Comparison of ENCODE assay signal across 8 mouse cellular contexts in the genomic region with DNA sequence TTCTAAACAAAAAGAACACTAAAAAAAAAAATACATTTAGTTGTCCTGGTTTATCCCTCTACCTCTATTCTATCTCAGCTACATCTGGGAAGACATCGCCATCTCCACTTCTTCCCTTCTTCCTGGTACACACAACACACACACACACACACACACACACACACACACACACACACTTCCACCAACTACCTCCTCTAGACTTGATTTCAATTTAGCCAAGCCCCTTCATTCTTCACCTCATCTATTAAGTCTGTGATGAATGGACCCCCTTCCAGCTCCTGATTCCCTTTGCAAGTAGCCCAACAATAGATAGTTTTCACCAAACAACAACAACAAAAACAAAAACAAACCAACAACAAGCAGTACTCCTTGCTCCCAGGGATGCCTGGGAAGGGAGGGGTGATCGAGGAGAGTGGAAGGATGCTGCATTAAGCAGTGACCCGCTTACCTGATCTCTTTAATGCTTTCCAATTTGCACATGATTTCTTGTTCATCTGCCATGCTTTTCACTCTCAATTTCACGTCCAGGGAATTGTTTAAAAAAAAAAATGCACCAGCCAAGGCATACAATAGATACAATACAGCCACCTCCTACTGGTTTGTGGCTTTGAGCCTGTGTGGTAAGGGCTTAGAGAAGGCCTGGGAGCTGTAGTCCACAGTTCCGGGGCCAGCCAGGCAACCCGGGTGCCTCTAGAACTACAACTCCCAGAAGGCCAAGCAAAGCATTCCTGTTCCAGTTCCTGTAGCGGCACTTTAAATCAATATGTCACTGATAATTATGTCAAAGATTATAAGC. TPM values are rescaled to one million over a fixed set of nuclear protein-coding genes. Genes with fewer than 3 reads are reported as not detected.
DNase-seq lines count a peak whose midpoint lies in the region; ATAC-seq and TF ChIP-seq lines count a peak whose summit lies in the region.

TSS of gene Zc4h2 (minus strand) at position 706 of the 796 bp plus-strand sequence.

- H3K9ac ChIP-seq in embryonic facial prominence, embryonic 14.5 days (ENCODE audit: low read depth, low read length), result peak within 1 kb of the TSS; percentile 52
- peak within 1 kb of the TSS; percentile 7; the same call in 1 of the 2 replicates for H3K9ac ChIP-seq in kidney, embryonic 14.5 days (ENCODE audit: low read depth, low read length)
- peak within 1 kb of the TSS; percentile 45 for H3K9ac ChIP-seq in limb, embryonic 14.5 days (ENCODE audit: low read depth, low read length, severe bottlenecking)
- H3K9ac ChIP-seq in midbrain, embryonic 16.5 days (ENCODE audit: low read depth, low read length), result peak within 1 kb of the TSS; percentile 63

- H3K27ac ChIP-seq in embryonic facial prominence, embryonic 14.5 days (replicated peaks; ENCODE audit: low read depth, low read length), result 0 out of 2 replicates have a peak within 1 kb of the TSS, but pooled peaks have one; percentile 45
- peak within 1 kb of the TSS; percentile 59; the same call in 1 of the 2 replicates for H3K27ac ChIP-seq in heart, embryonic 10.5 days
- no peak within 1 kb of the TSS for H3K27ac ChIP-seq in kidney, embryonic 14.5 days (ENCODE audit: low read depth, low read length)
- no peak within 1 kb of the TSS for H3K27ac ChIP-seq in limb, embryonic 14.5 days (replicated peaks; ENCODE audit: low read depth, low read length)
- peak within 1 kb of the TSS; percentile 80 for H3K27ac ChIP-seq in midbrain, embryonic 16.5 days (ENCODE audit: low read length)

- H3K4me2 ChIP-seq in embryonic facial prominence, embryonic 14.5 days (ENCODE audit: low read depth, low read length), result peak within 1 kb of the TSS; percentile 52
- peak within 1 kb of the TSS; percentile 36 for H3K4me2 ChIP-seq in kidney, embryonic 14.5 days (replicated peaks; ENCODE audit: low read depth, low read length)
- H3K4me2 ChIP-seq in limb, embryonic 14.5 days (replicated peaks; ENCODE audit: low read depth, low read length, severe bottlenecking), result peak within 1 kb of the TSS; percentile 45
- H3K4me2 ChIP-seq in midbrain, embryonic 16.5 days (ENCODE audit: low read length), result peak within 1 kb of the TSS; percentile 59

- WGBS in embryonic facial prominence, embryonic 14.5 days, result 14% methylated on average over 7 of the region's 7 CpGs
- 18% methylated on average over 7 of the region's 7 CpGs for WGBS in heart, embryonic 10.5 days
- WGBS in kidney, embryonic 14.5 days, result 24% methylated on average over 7 of the region's 7 CpGs
- 19% methylated on average over 7 of the region's 7 CpGs for WGBS in limb, embryonic 14.5 days
- WGBS in midbrain, embryonic 16.5 days, result 14% methylated on average over 7 of the region's 7 CpGs

- ATAC-seq in embryonic facial prominence, embryonic 14.5 days (ENCODE audit: low read depth), result peak; percentile 100
- peak; percentile 100 for ATAC-seq in kidney, embryonic 14.5 days (ENCODE audit: low FRiP score, low TSS enrichment)
- peak; percentile 97 for ATAC-seq in limb, embryonic 14.5 days (ENCODE audit: low FRiP score, low read depth)
- peak; percentile 100 for ATAC-seq in midbrain, embryonic 16.5 days

- H3K4me1 ChIP-seq in embryonic facial prominence, embryonic 14.5 days (ENCODE audit: control insufficient read depth, insufficient read depth, low read length), result no peaks in the 10 kb centered on the region
- no peaks in the 10 kb centered on the region for H3K4me1 ChIP-seq in heart, embryonic 10.5 days
- H3K4me1 ChIP-seq in kidney, embryonic 14.5 days (ENCODE audit: control insufficient read depth, insufficient read depth, low read length), result no peaks in the 10 kb centered on the region
- H3K4me1 ChIP-seq in limb, embryonic 14.5 days (ENCODE audit: control insufficient read depth, insufficient read depth, low read length), result no peaks in the 10 kb centered on the region
- H3K4me1 ChIP-seq in midbrain, embryonic 16.5 days (ENCODE audit: control insufficient read depth, insufficient read depth, low read length), result peaks cover 6% of the 10 kb centered on the region; the same call in 1 of the 2 replicates

- H3K9me3 ChIP-seq in embryonic facial prominence, embryonic 14.5 days (ENCODE audit: control insufficient read depth, low read length), result no peaks in the 10 kb centered on the region
- no peaks in the 10 kb centered on the region for H3K9me3 ChIP-seq in heart, embryonic 10.5 days
- H3K9me3 ChIP-seq in kidney, embryonic 14.5 days (ENCODE audit: control insufficient read depth, low read length), result no peaks in the 10 kb centered on the region
- no peaks in the 10 kb centered on the region for H3K9me3 ChIP-seq in limb, embryonic 14.5 days (ENCODE audit: control insufficient read depth, low read length)
- H3K9me3 ChIP-seq in midbrain, embryonic 16.5 days (replicated peaks; ENCODE audit: control insufficient read depth, low read length, poor library complexity, severe bottlenecking), result no peaks in the 10 kb centered on the region

- no peaks in the 10 kb centered on the region for H3K36me3 ChIP-seq in embryonic facial prominence, embryonic 14.5 days (ENCODE audit: control insufficient read depth, insufficient read depth, low read length)
- no peaks in the 10 kb centered on the region for H3K36me3 ChIP-seq in heart, embryonic 10.5 days
- no peaks in the 10 kb centered on the region for H3K36me3 ChIP-seq in kidney, embryonic 14.5 days (ENCODE audit: control insufficient read depth, insufficient read depth, low read length)
- H3K36me3 ChIP-seq in limb, embryonic 14.5 days (ENCODE audit: control insufficient read depth, insufficient read depth, low read length), result no peaks in the 10 kb centered on the region
- H3K36me3 ChIP-seq in midbrain, embryonic 16.5 days (ENCODE audit: control insufficient read depth, insufficient read depth, low read length), result no peaks in the 10 kb centered on the region

- no peaks in the 10 kb centered on the region for H3K27me3 ChIP-seq in embryonic facial prominence, embryonic 14.5 days (replicated peaks; ENCODE audit: control insufficient read depth, insufficient read depth, low read length)
- H3K27me3 ChIP-seq in heart, embryonic 10.5 days (ENCODE audit: insufficient read depth, poor library complexity, severe bottlenecking), result no peaks in the 10 kb centered on the region
- no peaks in the 10 kb centered on the region for H3K27me3 ChIP-seq in kidney, embryonic 14.5 days (ENCODE audit: control insufficient read depth, insufficient read depth, low read length)
- no peaks in the 10 kb centered on the region for H3K27me3 ChIP-seq in limb, embryonic 14.5 days (ENCODE audit: control insufficient read depth, insufficient read depth, low read length)
- H3K27me3 ChIP-seq in midbrain, embryonic 16.5 days (ENCODE audit: control insufficient read depth, insufficient read depth, low read depth, low read length), result no peaks in the 10 kb centered on the region

- no peak for TF ChIP-seq POLR2A in limb, embryonic 14.5 days (IDR thresholded peaks at IDR 0.05; ENCODE audit: borderline replicate concordance, extremely low read depth, insufficient read depth, insufficient read length)

- DNase-seq in 3T3-L1 (ENCODE audit: low read depth, low spot score), result peak; percentile 84
- DNase-seq in adrenal gland, postnatal 25 days, result peak; percentile 47
- peak; percentile 92 for DNase-seq in embryonic facial prominence, embryonic 14.5 days (ENCODE audit: low spot score)
- peak; percentile 87 for DNase-seq in heart, embryonic 10.5 days (ENCODE audit: low spot score)
- DNase-seq in limb, embryonic 14.5 days (ENCODE audit: low spot score), result peak; percentile 88
- DNase-seq in spleen, postnatal 14 days (ENCODE audit: low spot score in 2 of 2), result peak; percentile 14 to 34

- peak within 1 kb of the TSS; percentile 45 for H3K4me3 ChIP-seq in embryonic facial prominence, embryonic 14.5 days (ENCODE audit: low read depth, low read length)
- peak within 1 kb of the TSS; percentile 59 for H3K4me3 ChIP-seq in heart, embryonic 10.5 days
- H3K4me3 ChIP-seq in kidney, embryonic 14.5 days (ENCODE audit: low read length), result peak within 1 kb of the TSS; percentile 39
- peak within 1 kb of the TSS; percentile 41 for H3K4me3 ChIP-seq in limb, embryonic 14.5 days (replicated peaks; ENCODE audit: low read length)
- H3K4me3 ChIP-seq in midbrain, embryonic 16.5 days (ENCODE audit: low read depth, low read length), result peak within 1 kb of the TSS; percentile 50

RNA-seq across cellular contexts. Expression of gene Zc4h2, which starts in this region (rescaled TPM):
- 3.3 and 4.8 TPM in 2 replicates for total RNA-seq in adrenal gland, postnatal 25 days (2021)
- 17.2 and 20.0 TPM in 2 replicates for polyA plus RNA-seq in embryonic facial prominence, embryonic 14.5 days (2014; fragmentation: Nextera tagmentation; extraction: Ambion mirVana)
- polyA plus RNA-seq in heart, embryonic 10.5 days (2016; fragmentation: Nextera tagmentation; extraction: Ambion mirVana), result 10.4 and 16.1 TPM in 2 replicates
- polyA plus RNA-seq in kidney, embryonic 14.5 days (2014; fragmentation: Nextera tagmentation; extraction: Ambion mirVana), result 26.1 and 26.4 TPM in 2 replicates
- 21.8 and 22.1 TPM in 2 replicates for polyA plus RNA-seq in limb, embryonic 14.5 days (2012; rRNA removed)
- 19.9 and 25.9 TPM in 2 replicates for polyA plus RNA-seq in limb, embryonic 14.5 days (2014; fragmentation: Nextera tagmentation; extraction: Ambion mirVana)
- polyA plus RNA-seq in midbrain, embryonic 16.5 days (2015; fragmentation: Nextera tagmentation; extraction: Ambion mirVana), result 78.9 and 83.6 TPM in 2 replicates

Comparison
In these comparisons a context has a peak if more than half of its experiments do, and no peak if none do; other contexts are left out.
1. DNase-seq: peak in every context shown above with its lines; median percentile 92 in embryonic facial prominence, embryonic 14.5 days; 88 in limb, embryonic 14.5 days; 87 in heart, embryonic 10.5 days; 84 in 3T3-L1; 47 in adrenal gland, postnatal 25 days; 24 in spleen, postnatal 14 days.
2. H3K27ac ChIP-seq: peak in embryonic facial prominence, embryonic 14.5 days (single experiment), heart, embryonic 10.5 days (single experiment) and midbrain, embryonic 16.5 days (single experiment); none in kidney, embryonic 14.5 days (single experiment) and limb, embryonic 14.5 days (single experiment).
3. H3K9ac ChIP-seq: peak in every context shown above with its lines; median percentile 63 in midbrain, embryonic 16.5 days; 52 in embryonic facial prominence, embryonic 14.5 days; 45 in limb, embryonic 14.5 days; 7 in kidney, embryonic 14.5 days.
4. Peak in every context shown above with its lines, with median percentiles within 50 percentile points of each other: ATAC-seq, H3K4me2 ChIP-seq and H3K4me3 ChIP-seq.